Mouse (Mus musculus) erythroblast, embryonic 14.5 days (primary cell): ENCODE results near the gene Rln3. TPM values are rescaled to one million over a fixed set of nuclear protein-coding genes. Genes with fewer than 3 reads are reported as not detected.
A peak's percentile ranks its signal among the peaks of the same experiment; 100 is the strongest.

Experiments used
- H3K27me3 ChIP-seq: 2 replicates; pipeline ENCODE4 v1.6.1; 2012; ENCODE audit warnings: inconsistent platforms; ENCODE audit not compliant: control insufficient read depth
- H3K36me3 ChIP-seq: 2 replicates; pipeline ENCODE4 v1.6.1; 2012; ENCODE audit warnings: mild to moderate bottlenecking, inconsistent platforms; ENCODE audit not compliant: control insufficient read depth
- H3K4me1 ChIP-seq: 2 replicates; pipeline ENCODE4 v1.6.1; 2012; ENCODE audit warnings: inconsistent platforms; ENCODE audit not compliant: control insufficient read depth
- H3K4me3 ChIP-seq: replicated peaks from 2 replicates; pipeline ENCODE3; 2012; ENCODE audit warnings: moderate library complexity, mild to moderate bottlenecking, inconsistent platforms
- H3K9me3 ChIP-seq: 2 replicates; pipeline ENCODE4 v1.6.1; 2012; ENCODE audit warnings: low read length, inconsistent platforms, mixed read lengths; ENCODE audit not compliant: control insufficient read depth
- GATA1 ChIP-seq: IDR thresholded peaks from 2 replicates; pipeline ENCODE4 v1.6.1; 2012; ENCODE audit warnings: low read length, inconsistent platforms, mixed read lengths
- TAL1 ChIP-seq: IDR thresholded peaks from 3 replicates; pipeline ENCODE4 v1.6.1; 2012; ENCODE audit warnings: low read length, inconsistent platforms, mixed read lengths
- polyA plus RNA-seq: library from polyadenylated mRNA; stranded (reverse); fragments of >175 nt; gene quantifications from 2 replicates; pipeline ENCODE4 v1.2.3, GENCODE M21; 2012

Gene Rln3
- polyA plus RNA-seq, 1 experiment = not detected

DNA sequence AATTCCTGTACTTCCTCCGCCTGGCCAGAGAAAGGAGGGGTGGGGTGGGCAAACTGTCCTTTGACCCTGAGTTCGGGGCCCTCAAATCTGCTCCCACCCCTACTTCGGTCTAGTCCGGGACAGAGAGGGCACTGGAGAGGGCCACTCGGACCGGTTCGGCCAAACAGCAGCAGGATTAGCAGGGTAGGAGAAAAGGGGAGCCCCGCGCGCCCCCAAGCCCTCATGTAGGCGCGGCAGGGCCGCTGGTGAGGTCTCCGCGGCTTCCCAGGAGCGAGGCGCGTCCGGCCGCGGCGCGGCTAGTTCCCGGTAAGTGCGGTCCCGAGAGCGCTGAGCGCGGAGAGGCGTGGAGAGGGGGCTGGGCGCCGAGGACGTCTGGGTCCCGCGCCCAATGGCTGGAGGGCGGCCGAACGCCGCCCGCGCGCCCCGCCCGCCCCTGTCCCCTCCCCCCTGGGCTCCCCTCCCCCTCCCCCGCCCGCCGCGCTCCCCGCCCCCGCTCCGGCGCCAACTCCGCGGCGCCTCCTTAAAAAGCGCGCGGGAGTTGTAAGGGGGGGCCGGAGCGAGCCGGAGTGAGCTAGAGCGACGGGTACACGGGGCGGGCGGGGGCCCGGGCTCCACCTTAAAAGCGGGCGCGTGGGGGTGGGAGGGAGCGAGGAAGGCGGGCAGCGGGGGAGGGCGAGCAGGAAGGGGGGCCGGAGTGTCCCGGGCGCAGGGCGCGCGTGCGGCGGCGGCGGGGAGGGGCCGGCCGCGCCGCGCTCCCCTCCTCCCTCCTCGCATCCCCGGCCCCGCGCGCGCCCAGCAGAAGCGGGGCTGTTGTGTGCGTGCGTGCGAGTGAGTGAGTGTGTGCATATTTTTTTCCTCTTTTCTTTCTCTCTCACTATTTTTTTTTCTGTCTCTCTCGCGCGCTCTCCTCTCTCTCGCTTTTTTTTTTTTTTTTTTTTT, 48.0 kb downstream of the Rln3 start:
- H3K4me1 ChIP-seq = peaks cover 71% of the 10 kb centered on the region

GRCm38 (mm10) chr8:83995973-83996372, 48.8 kb downstream of the Rln3 start:
- Histone ChIP-seq H3K4me1 (peaks cover 71% of the 10 kb centered on the region), H3K9me3 (no peaks in the 10 kb centered on the region), H3K27me3 (no peaks in the 10 kb centered on the region), H3K36me3 (peaks cover 60% of the 10 kb centered on the region), H3K4me3 (peak overlapping the region; percentile 91)
- TF ChIP-seq GATA1 (no peak), TAL1 (no peak)

More for the DNA sequence above, 48.0 kb downstream of the Rln3 start:
- Histone ChIP-seq H3K27me3 (no peaks in the 10 kb centered on the region), H3K4me3 (peak overlapping the region; percentile 91), H3K9me3 (peaks cover 4% of the 10 kb centered on the region; the same call in 1 of the 2 replicates), H3K36me3 (peaks cover 60% of the 10 kb centered on the region)
- TF ChIP-seq GATA1 (no peak), TAL1 (no peak)

- no peaks in the 10 kb centered on the region for H3K9me3 ChIP-seq
- no peak overlapping the region for H3K4me3 ChIP-seq
- peaks cover 57% of the 10 kb centered on the region for H3K36me3 ChIP-seq
- TF ChIP-seq TAL1 (no peak), GATA1 (no peak)
- H3K27me3 ChIP-seq = no peaks in the 10 kb centered on the region
- peaks cover 69% of the 10 kb centered on the region for H3K4me1 ChIP-seq
Observed at GRCm38 (mm10) chr8:83994030-83994429, 50.8 kb downstream of the Rln3 start.

Other genes starting within 250 kb of the Rln3 start
- 0.04 and 0.08 TPM in 2 replicates for gene Adgrl1, start 144.9 kb downstream of the Rln3 start, polyA plus RNA-seq
- gene Gm10644, start 89.8 kb downstream of the Rln3 start, polyA plus RNA-seq = not detected in 2 replicates
- gene Asf1b, start 89.5 kb downstream of the Rln3 start, polyA plus RNA-seq = 56.4 and 58.6 TPM in 2 replicates
- gene Prkaca, start 72.0 kb downstream of the Rln3 start, polyA plus RNA-seq = 2.3 and 2.7 TPM in 2 replicates
- gene Samd1, start 47.3 kb downstream of the Rln3 start, polyA plus RNA-seq = 37.5 and 42.8 TPM in 2 replicates
- gene 1700067K01Rik, start 43.5 kb downstream of the Rln3 start, polyA plus RNA-seq = 0.34 and 0.71 TPM in 2 replicates
- gene 2210011C24Rik, start 32.8 kb downstream of the Rln3 start, polyA plus RNA-seq = not detected in 2 replicates
- gene Palm3, start 23.5 kb downstream of the Rln3 start, polyA plus RNA-seq = 0.01 TPM in 1 of 2 replicates, not detected in the other
- gene Il27ra, start 2.4 kb downstream of the Rln3 start, polyA plus RNA-seq = 0.02 TPM in 1 of 2 replicates, not detected in the other
- gene Gm10643, start 20.1 kb upstream of the Rln3 start, polyA plus RNA-seq = not detected in 2 replicates
- gene Rfx1, start 21.8 kb upstream of the Rln3 start, polyA plus RNA-seq = 3.9 and 4.7 TPM in 2 replicates
- 4.7 and 4.9 TPM in 2 replicates for gene Dcaf15, start 59.8 kb upstream of the Rln3 start, polyA plus RNA-seq
- gene Podnl1, start 81.0 kb upstream of the Rln3 start, polyA plus RNA-seq = not detected in 2 replicates
- 1.0 and 1.4 TPM in 2 replicates for gene Cc2d1a, start 102.9 kb upstream of the Rln3 start, polyA plus RNA-seq
- gene 4930432K21Rik, start 103.0 kb upstream of the Rln3 start, polyA plus RNA-seq = not detected in 2 replicates
- gene Nanos3, start 140.2 kb upstream of the Rln3 start, polyA plus RNA-seq = not detected in 2 replicates
- 0.44 and 0.65 TPM in 2 replicates for gene Zswim4, start 192.1 kb upstream of the Rln3 start, polyA plus RNA-seq
- 43.2 and 62.9 TPM in 2 replicates for gene D8Ertd738e, start 204.7 kb upstream of the Rln3 start, polyA plus RNA-seq
- gene Mri1, start 212.3 kb upstream of the Rln3 start, polyA plus RNA-seq = 2.2 and 2.5 TPM in 2 replicates
- 0.59 and 1.8 TPM in 2 replicates for gene Ccdc130, start 225.4 kb upstream of the Rln3 start, polyA plus RNA-seq